Mouse (Mus musculus) stomach, postnatal 0 days (tissue): ENCODE data around the gene Rffl. TPM values are rescaled to one million over a fixed set of nuclear protein-coding genes. Genes with fewer than 3 reads are reported as not detected.

Experiments
- ATAC-seq: fragments of 200-750 bp; cut with Nextera tagmentation; 2 replicates; pipeline ENCODE4 v1.8.0; 2017; ENCODE audit not compliant: low FRiP score, low TSS enrichment
- DNase-seq: peaks from one replicate; pipeline ENCODE4 v3.0.0-alpha.2; 2016; ENCODE audit warnings: low spot score
- H3K27ac ChIP-seq: fragments of 300-500 bp; sonication (generic); replicated peaks from 2 replicates; pipeline ENCODE4 v1.5.1; 2014; ENCODE audit warnings: mild to moderate bottlenecking, control low read depth
- H3K27me3 ChIP-seq: fragments of 300-500 bp; sonication (generic); 2 replicates; pipeline ENCODE4 v1.6.1; 2014; ENCODE audit warnings: low read length; ENCODE audit not compliant: control insufficient read depth, insufficient read depth
- H3K36me3 ChIP-seq: fragments of 300-500 bp; sonication (generic); 2 replicates; pipeline ENCODE4 v1.6.1; 2014; ENCODE audit warnings: low read length, mixed read lengths; ENCODE audit not compliant: control insufficient read depth, insufficient read depth
- H3K4me1 ChIP-seq: fragments of 300-500 bp; sonication (generic); replicated peaks from 2 replicates; pipeline ENCODE4 v1.6.1; 2014; ENCODE audit warnings: antibody characterized with exemption; ENCODE audit not compliant: control insufficient read depth, insufficient read depth
- H3K4me2 ChIP-seq: fragments of 300-500 bp; sonication (generic); replicated peaks from 2 replicates; pipeline ENCODE4 v1.6.1; 2014; ENCODE audit warnings: low read depth, mild to moderate bottlenecking, control low read depth, moderate library complexity
- H3K4me3 ChIP-seq: fragments of 300-500 bp; sonication (generic); 2 replicates; pipeline ENCODE4 v1.5.1; 2014; ENCODE audit warnings: low read depth, low read length, control low read depth
- H3K9ac ChIP-seq: fragments of 300-500 bp; sonication (generic); 2 replicates; pipeline ENCODE4 v1.6.1; 2014; ENCODE audit warnings: mild to moderate bottlenecking, low read length, control low read depth, mixed read lengths
- H3K9me3 ChIP-seq: fragments of 300-500 bp; sonication (generic); 2 replicates; pipeline ENCODE4 v1.6.1; 2016; ENCODE audit warnings: low read length; ENCODE audit not compliant: control insufficient read depth
- CTCF ChIP-seq: IDR thresholded peaks from 2 replicates; pipeline ENCODE4 v1.5.1; 2016; ENCODE audit warnings: antibody characterized with exemption, low read depth, mild to moderate bottlenecking, moderate library complexity
- EP300 ChIP-seq: optimal IDR thresholded peaks from 2 replicates; pipeline ENCODE3; 2016; ENCODE audit warnings: antibody characterized with exemption
- WGBS: fragments of 180-500 bp; shearing (Covaris S2); extraction: QIAGEN DNeasy Blood & Tissue Kit; methylation state at CpG from one replicate; pipeline ENCODE4 v1.1.7; 2014; 5-methylcytosine and 5-hydroxymethylcytosine counted together
- polyA plus RNA-seq: library from polyadenylated mRNA; unstranded; fragments of >200 nt; fragmentation: Nextera tagmentation; extraction: Ambion mirVana; gene quantifications from 2 replicates; pipeline ENCODE4 v1.2.1, GENCODE M21; 2015

Gene Rffl
- polyA plus RNA-seq, 1 experiment from 2014 or later: 16.4 TPM

GRCm38 (mm10) chr11:82854111-82854510 lies 16.9 kb downstream of the Rffl start:
- no peak for DNase-seq
- no peak overlapping the region for H3K27ac ChIP-seq
- WGBS: 82% methylated on average over 6 of the region's 6 CpGs
- no peaks in the 10 kb centered on the region for H3K27me3 ChIP-seq
- H3K4me3 ChIP-seq: no peak overlapping the region
- no peak overlapping the region for H3K4me2 ChIP-seq
- H3K36me3 ChIP-seq: no peaks in the 10 kb centered on the region
- ATAC-seq: no peak
- no peaks in the 10 kb centered on the region for H3K9me3 ChIP-seq
- no peak overlapping the region for H3K9ac ChIP-seq
- no peak for TF ChIP-seq EP300
- no peak for TF ChIP-seq CTCF
- peaks cover 3% of the 10 kb centered on the region; the same call in 1 of the 2 replicates for H3K4me1 ChIP-seq

GRCm38 (mm10) chr11:82852958-82853357 lies 18.1 kb downstream of the Rffl start:
- DNase-seq: no peak
- H3K4me2 ChIP-seq: no peak overlapping the region
- TF ChIP-seq EP300: no peak
- TF ChIP-seq CTCF: no peak
- H3K36me3 ChIP-seq: no peaks in the 10 kb centered on the region
- H3K9me3 ChIP-seq: no peaks in the 10 kb centered on the region
- H3K27ac ChIP-seq: no peak overlapping the region
- peaks cover 3% of the 10 kb centered on the region; the same call in 1 of the 2 replicates for H3K4me1 ChIP-seq
- no peak overlapping the region for H3K4me3 ChIP-seq
- H3K9ac ChIP-seq: no peak overlapping the region
- no peaks in the 10 kb centered on the region for H3K27me3 ChIP-seq
- ATAC-seq: no peak
- 88% methylated on average over 7 of the region's 7 CpGs for WGBS

- WGBS: 82% methylated on average over 10 of the region's 10 CpGs
- ATAC-seq (no peak), DNase-seq (no peak)
- H3K4me3 ChIP-seq: no peak overlapping the region
- H3K9ac ChIP-seq: no peak overlapping the region
- no peaks in the 10 kb centered on the region for H3K36me3 ChIP-seq
- no peak for TF ChIP-seq EP300
- no peak for TF ChIP-seq CTCF
- H3K9me3 ChIP-seq: no peaks in the 10 kb centered on the region
- no peak overlapping the region for H3K4me2 ChIP-seq
- H3K4me1 ChIP-seq: peaks cover 3% of the 10 kb centered on the region; the same call in 1 of the 2 replicates
- no peak overlapping the region for H3K27ac ChIP-seq
- H3K27me3 ChIP-seq: no peaks in the 10 kb centered on the region
Observed at GRCm38 (mm10) chr11:82852540-82852939, 18.5 kb downstream of the Rffl start.

DNA sequence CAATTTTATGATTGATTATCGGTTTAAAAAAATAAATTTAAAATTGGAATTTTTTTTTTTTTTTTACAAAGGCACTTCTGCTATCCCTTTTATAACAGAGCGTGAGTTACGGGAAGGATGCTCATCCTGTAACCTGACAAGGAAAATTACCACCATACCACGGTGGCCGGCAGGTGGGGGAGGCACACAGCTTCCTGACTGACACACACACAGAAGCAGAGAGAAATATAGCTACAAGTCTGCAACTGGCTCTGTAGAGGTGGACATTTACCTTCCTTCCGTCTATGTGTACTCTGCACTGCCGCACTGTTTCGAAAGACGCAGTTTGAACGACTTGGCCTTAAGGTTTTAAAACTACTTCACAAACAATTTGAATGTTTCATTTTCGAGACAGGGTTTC lies 18.9 kb downstream of the Rffl start:
- 82% methylated on average over 11 of the region's 11 CpGs for WGBS
- TF ChIP-seq EP300 (no peak), CTCF (no peak)
- Histone ChIP-seq H3K9me3 (no peaks in the 10 kb centered on the region), H3K4me3 (no peak overlapping the region), H3K4me1 (peaks cover 3% of the 10 kb centered on the region; the same call in 1 of the 2 replicates), H3K9ac (no peak overlapping the region), H3K27ac (no peak overlapping the region), H3K27me3 (no peaks in the 10 kb centered on the region), H3K36me3 (no peaks in the 10 kb centered on the region), H3K4me2 (no peak overlapping the region)
- no peak for ATAC-seq
- DNase-seq: no peak

DNA sequence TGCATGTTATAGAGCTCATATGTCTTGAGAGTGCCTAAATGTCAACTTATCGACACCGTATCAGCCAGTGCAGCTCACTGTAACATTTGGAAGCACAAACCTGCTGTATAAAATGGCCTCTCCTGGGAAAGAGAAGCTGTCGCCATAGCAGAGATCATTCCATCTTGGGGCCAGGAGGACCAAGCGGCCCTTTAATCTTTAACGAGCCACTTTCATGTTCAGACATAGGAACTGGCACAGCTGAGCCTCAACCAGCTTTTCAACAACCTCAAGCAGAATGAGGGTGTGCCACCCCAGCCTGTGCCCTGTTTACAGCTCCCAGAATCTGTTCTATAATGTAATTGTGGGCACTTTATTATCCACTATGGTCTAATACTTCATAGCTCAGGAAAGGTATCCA lies 20.8 kb downstream of the Rffl start:
- no peaks in the 10 kb centered on the region for H3K9me3 ChIP-seq
- no peak overlapping the region for H3K4me2 ChIP-seq
- H3K27me3 ChIP-seq: no peaks in the 10 kb centered on the region
- TF ChIP-seq CTCF (no peak), EP300 (no peak)
- H3K9ac ChIP-seq: no peak overlapping the region
- DNase-seq (no peak), ATAC-seq (no peak)
- H3K27ac ChIP-seq: no peak overlapping the region
- no peaks in the 10 kb centered on the region; the same call in 1 of the 2 replicates for H3K4me1 ChIP-seq
- no peaks in the 10 kb centered on the region for H3K36me3 ChIP-seq
- 64% methylated on average over 5 of the region's 5 CpGs for WGBS
- H3K4me3 ChIP-seq: no peak overlapping the region

- DNase-seq: no peak
- no peak for TF ChIP-seq EP300
- WGBS: 57% methylated on average over 6 of the region's 6 CpGs
- Histone ChIP-seq H3K4me3 (no peak overlapping the region), H3K4me1 (no peaks in the 10 kb centered on the region; the same call in 1 of the 2 replicates), H3K9ac (no peak overlapping the region), H3K9me3 (no peaks in the 10 kb centered on the region), H3K27me3 (no peaks in the 10 kb centered on the region), H3K4me2 (no peak overlapping the region), H3K36me3 (no peaks in the 10 kb centered on the region), H3K27ac (peak overlapping the region; percentile 20; the same call in 1 of the 2 replicates)
- ATAC-seq: no peak
Observed at GRCm38 (mm10) chr11:82847571-82848000, 23.4 kb downstream of the Rffl start.
